Mouse (Mus musculus) cortical plate, adult 2 months (tissue): Measurements from ENCODE around the gene Cbr1.

ENCODE experiments used
- CTCF ChIP-seq: fragments of 200-500 bp; IDR thresholded peaks from 2 replicates; pipeline ENCODE4 v1.5.1; 2011; ENCODE audit warnings: mild to moderate bottlenecking, control low read depth, low read length; ENCODE audit not compliant: insufficient read depth; ENCODE audit errors: extremely low read depth
- POLR2A ChIP-seq: fragments of 200-500 bp; IDR thresholded peaks from 2 replicates; pipeline ENCODE4 v1.6.1; 2011; ENCODE audit warnings: mild to moderate bottlenecking, low read length, control low read depth; ENCODE audit not compliant: insufficient read depth; ENCODE audit errors: extremely low read depth

GRCm38 (mm10) chr16:93605553-93605952 is at the start of gene Cbr1:
- no peak for TF ChIP-seq CTCF
- TF ChIP-seq POLR2A = no peak
